Mouse (Mus musculus) embryo, embryonic 10 days (tissue): Measurements from ENCODE around the gene Nfu1.
A peak's percentile ranks its signal among the peaks of the same experiment; 100 is the strongest.

Experiments used
- DNase-seq: peaks from one replicate; pipeline ENCODE4 v3.0.0-alpha.2; 2015; ENCODE audit warnings: low spot score

Gene Nfu1

GRCm38 (mm10) chr6:87008887-87009286, at the start of gene Nfu1:
TSS of gene Nfu1 (plus strand) at chr6:87009236.
- no peak for DNase-seq

DNA sequence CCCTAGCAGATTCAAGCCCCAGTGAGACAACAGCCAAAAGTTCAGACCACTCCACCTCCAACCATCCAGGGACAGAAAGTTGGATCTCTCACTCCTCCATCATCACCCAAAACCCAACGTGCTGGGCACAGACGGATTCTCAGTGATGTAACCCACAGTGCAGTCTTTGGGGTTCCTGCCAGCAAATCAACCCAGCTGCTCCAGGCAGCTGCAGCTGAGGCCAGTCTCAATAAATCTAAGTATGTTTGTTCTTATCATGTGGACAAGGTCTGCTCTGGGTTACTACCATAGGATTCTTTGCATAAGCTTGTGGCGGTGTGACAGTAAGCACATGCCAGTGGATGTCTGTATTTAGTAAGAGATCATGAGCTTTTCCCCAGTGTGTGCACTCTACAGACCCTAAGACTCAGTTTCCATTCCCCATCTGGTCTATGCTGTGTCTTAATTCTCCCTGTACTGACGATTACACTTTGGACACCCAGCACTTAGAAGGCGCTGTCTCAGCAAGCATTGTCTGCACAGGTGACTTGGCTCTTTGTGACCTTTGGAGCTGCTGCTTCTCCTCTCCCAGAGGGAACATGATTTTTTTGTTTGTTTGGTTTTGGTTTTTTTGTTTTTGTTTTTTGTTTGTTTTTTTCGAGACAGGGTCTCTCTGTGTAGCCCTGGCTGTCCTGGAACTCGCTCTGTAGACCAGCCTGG, 44.9 kb upstream of the Nfu1 start:
- DNase-seq = no peak

DNA sequence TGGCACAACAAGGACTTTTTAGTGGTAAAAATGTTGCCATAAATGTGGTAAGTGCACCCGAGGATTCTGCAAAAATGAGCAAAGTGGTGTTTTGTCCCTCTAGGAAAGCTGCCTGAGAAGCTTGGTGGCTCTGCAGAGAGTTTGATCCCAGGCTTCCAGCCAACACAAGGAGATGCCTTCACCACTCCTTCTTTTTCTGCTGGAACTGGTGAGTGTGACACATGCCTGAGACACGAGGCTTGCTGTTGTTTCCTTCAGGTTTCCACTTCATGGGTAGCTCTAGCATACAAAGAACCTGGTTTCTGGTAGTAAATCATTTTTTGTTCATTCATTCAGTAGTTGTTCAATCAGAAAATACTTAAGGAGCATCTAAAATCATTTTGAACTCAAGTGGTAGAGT, 41.9 kb upstream of the Nfu1 start:
- no peak for DNase-seq

GRCm38 (mm10) chr6:86973956-86974355, 35.1 kb upstream of the Nfu1 start:
- no peak for DNase-seq

DNA sequence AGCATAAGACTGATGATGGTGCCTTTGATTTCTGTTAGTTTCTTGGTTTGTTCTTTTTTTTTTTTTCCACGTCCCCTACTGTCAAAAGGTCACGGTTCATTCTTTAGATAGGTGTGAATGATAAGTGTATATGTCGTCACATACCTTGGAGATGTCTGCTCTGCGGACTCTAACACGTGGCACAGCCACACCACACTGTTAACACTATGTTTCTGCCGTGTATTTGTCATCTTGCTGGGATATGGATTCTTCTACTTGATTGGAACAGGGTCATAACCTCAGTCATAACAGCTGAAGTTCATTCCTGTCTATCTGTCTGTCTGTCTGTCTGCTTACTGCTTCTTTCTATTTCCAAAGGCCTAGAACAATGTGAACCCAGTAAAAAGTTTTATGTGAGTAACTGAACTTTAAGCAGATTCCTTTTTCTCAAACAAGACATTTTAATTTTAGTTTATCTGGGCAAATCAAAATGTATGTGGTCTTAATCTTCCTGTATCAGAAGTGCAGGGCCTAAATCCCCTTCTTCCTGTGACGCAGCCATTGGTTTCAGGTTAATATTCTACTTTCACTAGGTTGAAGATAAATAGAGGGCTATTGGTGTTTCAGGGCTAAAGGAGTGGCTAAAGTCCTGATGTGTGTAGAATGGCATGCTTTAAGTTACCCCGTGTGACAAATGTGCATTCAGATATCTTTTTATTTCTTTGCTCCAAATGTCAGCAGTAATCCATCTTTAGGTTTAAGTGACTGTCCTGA, 30.7 kb upstream of the Nfu1 start:
- no peak for DNase-seq

GRCm38 (mm10) chr6:86978909-86979265, 30.1 kb upstream of the Nfu1 start:
- DNase-seq = no peak

- no peak for DNase-seq
Measured at GRCm38 (mm10) chr6:86981206-86981605, 27.8 kb upstream of the Nfu1 start.

- DNase-seq = no peak
Measured at GRCm38 (mm10) chr6:86985314-86986106, 23.5 kb upstream of the Nfu1 start.

GRCm38 (mm10) chr6:86989576-86989975, 19.5 kb upstream of the Nfu1 start:
- DNase-seq = no peak

DNA sequence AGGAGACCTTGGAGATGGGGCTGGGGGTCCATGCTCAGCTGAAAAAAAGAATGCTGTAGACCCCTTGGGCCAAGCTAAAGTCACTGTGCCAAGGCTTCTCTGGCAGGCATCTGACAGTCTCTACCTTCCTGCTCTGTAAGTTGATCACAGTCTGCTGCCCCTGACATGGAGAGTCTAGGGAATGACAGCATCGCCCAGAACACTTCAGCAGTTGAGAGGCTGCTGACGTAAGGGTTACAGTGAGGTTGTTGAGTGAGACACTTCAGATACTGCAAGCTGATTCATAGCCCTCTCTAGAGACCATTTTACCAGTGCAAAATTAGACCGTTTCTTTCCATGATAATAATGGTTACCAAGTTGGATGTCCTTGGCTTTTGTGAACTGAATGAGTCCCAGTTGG, 18.0 kb upstream of the Nfu1 start:
- DNase-seq = no peak

- DNase-seq = no peak
Measured at GRCm38 (mm10) chr6:86992349-86992748, 16.7 kb upstream of the Nfu1 start.

DNA sequence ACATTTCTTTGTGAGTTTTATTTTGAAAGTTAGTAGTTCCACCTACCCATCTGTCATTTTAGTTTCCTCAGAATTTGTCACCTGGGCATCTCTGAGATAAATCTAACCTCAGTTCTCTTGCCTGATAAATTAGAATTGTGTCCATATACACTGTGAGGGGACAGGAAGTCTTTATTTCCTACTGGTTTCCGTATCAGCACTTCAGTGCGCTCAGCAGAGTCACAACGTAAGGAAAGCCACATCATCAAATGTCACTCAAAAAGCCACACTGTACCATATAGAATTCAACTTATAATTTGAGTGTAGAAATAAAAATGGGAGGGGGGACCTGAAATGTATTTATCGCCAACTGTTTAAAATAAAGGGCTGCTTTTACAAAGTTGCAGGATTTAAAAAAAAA, 14.8 kb upstream of the Nfu1 start:
- DNase-seq = no peak

DNA sequence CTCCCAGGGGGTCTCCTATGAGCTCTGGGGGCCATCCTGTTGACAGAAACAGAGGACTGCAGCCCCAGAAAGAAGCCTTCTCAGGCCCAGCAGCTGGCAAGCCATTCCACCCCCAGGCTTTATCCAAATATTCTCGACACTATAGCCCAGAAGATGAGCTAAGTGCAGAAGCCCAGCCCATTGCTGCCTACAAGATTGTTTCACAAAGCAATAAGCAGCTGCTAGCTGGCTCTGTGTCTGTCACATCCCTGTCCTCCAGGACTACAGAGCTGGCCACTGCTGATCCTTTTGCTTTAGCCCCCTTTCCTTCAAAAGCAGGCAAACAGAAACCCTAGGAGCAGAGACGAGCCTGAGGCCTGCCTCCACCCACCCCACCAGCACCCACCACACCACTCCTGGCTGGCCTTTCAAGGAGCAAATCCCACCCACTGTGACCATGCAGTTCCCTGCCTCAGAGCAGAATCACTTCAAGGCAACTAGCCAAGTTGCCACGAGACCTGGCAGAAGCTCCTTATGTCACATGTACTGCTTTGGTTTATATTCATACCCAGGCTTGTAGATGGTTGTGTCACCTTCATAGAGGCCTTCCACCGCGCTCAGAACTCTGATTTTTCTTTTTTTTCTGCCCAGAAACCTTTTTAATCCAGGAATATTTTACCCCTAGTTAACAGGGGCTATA, 12.3 kb upstream of the Nfu1 start:
- no peak for DNase-seq

DNA sequence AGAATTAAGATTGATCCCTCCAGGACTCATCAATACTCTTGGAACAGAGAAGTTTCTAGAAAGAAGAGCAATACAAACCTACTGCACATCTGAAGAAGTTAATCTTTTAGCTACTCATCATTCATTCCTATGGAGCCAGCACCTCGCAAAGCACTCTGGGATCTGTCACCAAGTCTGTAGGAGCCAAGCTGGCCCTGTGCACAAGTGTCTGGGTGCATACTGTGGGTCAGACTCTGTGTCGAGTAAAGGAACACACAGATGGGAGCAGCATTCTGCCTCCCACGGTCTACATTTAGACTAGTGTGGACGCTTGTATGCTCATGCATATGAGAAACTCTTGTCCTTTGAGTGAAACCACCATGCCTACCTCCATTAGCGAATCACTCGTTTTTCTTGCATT, 11.7 kb upstream of the Nfu1 start:
- no peak for DNase-seq

- DNase-seq = no peak
Measured at GRCm38 (mm10) chr6:87001995-87002394, 7.0 kb upstream of the Nfu1 start.

GRCm38 (mm10) chr6:87002521-87003055, 6.4 kb upstream of the Nfu1 start:
- peak; percentile 91 for DNase-seq

DNA sequence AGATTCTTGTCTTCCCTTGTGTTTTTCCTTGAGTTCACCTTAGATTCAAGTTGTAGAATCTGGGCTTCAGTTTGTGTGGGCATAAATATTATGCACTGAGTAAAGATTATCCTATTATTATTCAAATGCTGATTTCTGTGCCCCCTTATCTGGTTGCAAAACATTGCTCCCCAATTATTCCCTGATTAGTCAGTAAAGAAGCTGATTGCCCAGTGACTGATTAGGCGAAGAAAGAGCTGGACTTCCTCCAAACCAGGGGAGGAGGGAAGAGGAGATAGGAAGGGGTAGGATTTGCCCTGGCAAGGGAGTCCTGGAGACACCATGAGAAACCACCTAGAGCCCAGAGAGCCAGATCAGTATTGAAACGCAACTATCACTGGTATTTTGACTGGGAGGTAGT, 4.9 kb upstream of the Nfu1 start:
- no peak for DNase-seq

DNA sequence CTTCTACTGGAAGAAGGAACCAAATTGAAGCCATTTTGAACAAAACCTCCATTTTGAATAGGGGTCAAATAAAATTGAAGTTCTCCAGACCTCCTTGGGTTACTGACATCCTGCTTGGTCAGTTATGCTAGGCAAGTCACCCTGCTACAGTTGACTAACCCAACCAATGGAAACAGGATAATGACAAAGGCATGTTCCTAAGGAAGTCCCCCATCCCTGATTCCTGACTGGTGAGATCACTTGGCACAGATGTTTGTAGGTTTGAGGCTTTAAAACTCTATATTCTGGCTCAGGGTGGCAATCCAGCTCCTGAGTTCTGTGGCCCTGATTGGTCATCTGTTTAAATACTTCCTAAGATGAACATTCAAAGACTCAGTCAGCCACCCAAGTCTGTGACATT, 3.5 kb upstream of the Nfu1 start:
- DNase-seq = no peak

GRCm38 (mm10) chr6:87009692-87010328, 774 bp downstream of the Nfu1 start:
- peak; percentile 97 for DNase-seq

DNA sequence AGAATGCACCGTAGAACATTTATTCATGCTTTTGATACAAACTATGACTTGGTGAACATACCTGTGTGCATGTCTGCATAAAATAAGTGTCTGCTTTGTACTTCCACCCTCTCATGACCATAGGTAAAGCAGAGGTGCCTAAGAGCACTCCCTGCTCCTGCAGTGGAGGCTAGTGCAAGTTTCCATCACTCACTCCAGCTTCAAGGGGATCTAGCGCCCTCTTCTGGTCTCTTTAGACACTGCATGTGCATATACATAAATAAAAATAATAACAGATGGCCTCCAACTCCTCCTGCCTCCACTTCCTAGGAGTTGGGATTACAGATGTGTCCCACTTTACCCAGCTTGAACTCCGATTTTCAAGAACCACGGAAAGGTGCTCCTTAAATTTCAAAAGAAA, 7.9 kb downstream of the Nfu1 start:
- peak; percentile 49 for DNase-seq

- no peak for DNase-seq
Measured at GRCm38 (mm10) chr6:87018874-87019273, 9.8 kb downstream of the Nfu1 start.

DNA sequence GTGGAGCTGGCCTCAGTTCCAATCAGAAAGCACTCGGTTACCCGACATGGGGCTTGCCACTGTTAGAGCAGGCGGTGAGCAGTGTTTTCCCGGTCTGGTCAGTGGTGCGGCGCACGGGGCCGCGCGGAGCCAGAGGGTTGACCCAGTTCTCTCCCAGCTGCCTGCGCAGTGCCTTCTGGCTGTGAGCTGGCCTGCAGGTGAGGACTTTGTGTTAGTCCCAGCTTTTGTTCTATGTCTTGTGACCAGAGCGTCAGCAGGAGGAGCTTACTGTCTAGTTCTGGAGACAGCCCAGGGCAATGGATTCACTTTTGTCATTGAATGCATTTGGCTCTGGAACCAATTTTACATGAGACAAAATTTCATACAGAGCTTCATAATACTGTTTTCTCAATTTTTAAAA, 12.8 kb downstream of the Nfu1 start:
- DNase-seq = no peak
